Mouse (Mus musculus): ENCODE measurements at regions not wholly inside any gene's neighbourhood (a gene's known extent, or its start where the extent isn't known, plus 50 kb on each side); places are given as distances from the start of the nearest gene placed in this dataset.

GRCm38 (mm10) chr12:52622398-52622797, 76.8 kb upstream of the Akap6 start:
- no peak for DNase-seq (ENCODE audit: low spot score)
- intact Hi-C loops (cut with DNase I): no loop called here

- intact Hi-C loops (cut with DNase I): no loop called here
- DNase-seq (ENCODE audit: low spot score): no peak
Measured at GRCm38 (mm10) chr12:52623416-52624108, 75.6 kb upstream of the Akap6 start.

- intact Hi-C loops (cut with DNase I): no loop called here
Measured at GRCm38 (mm10) chr12:52624871-52625270, 74.3 kb upstream of the Akap6 start.

GRCm38 (mm10) chr12:52628771-52629170, 70.4 kb upstream of the Akap6 start:
- intact Hi-C loops (cut with DNase I): no loop called here
- no peak for DNase-seq (ENCODE audit: low spot score)

More at GRCm38 (mm10) chr12:52624871-52625270, 74.3 kb upstream of the Akap6 start:
- no peak for DNase-seq (ENCODE audit: low spot score)

GRCm38 (mm10) chr12:52635121-52635878, 63.9 kb upstream of the Akap6 start:
- intact Hi-C loops (cut with DNase I): loop anchor here (5.0 kb wide), 3 partner anchors 133 to 623 kb away; partner anchors contain the start of gene Arhgap5
- no peak for DNase-seq (ENCODE audit: low spot score)

GRCm38 (mm10) chr12:52636186-52636881, 62.8 kb upstream of the Akap6 start:
- no peak for DNase-seq (ENCODE audit: low spot score)
- intact Hi-C loops (cut with DNase I): loop anchor here (2.0 to 5.0 kb wide), 4 partner anchors 134 to 624 kb away; partner anchors contain the start of gene Arhgap5

- intact Hi-C loops (cut with DNase I): loop anchor here (2.0 to 5.0 kb wide), 4 partner anchors 135 to 625 kb away; partner anchors contain the start of gene Arhgap5
- no peak for DNase-seq (ENCODE audit: low spot score)
Measured at GRCm38 (mm10) chr12:52636920-52637319, 62.3 kb upstream of the Akap6 start.

- DNase-seq (ENCODE audit: low spot score): no peak
- intact Hi-C loops (cut with DNase I): loop anchor here (2.0 to 5.0 kb wide), 5 partner anchors 135 to 625 kb away; partner anchors contain the start of gene Arhgap5
Measured at GRCm38 (mm10) chr12:52637506-52638249, 61.5 kb upstream of the Akap6 start.

- intact Hi-C loops (cut with DNase I): loop anchor here (2.0 to 5.0 kb wide), 4 partner anchors 136 to 626 kb away; partner anchors contain the start of gene Arhgap5
- no peak for DNase-seq (ENCODE audit: low spot score)
Measured at GRCm38 (mm10) chr12:52638461-52638860, 60.7 kb upstream of the Akap6 start.

- intact Hi-C loops (cut with DNase I): no loop called here
Measured at GRCm38 (mm10) chr12:52644059-52644458, 55.1 kb upstream of the Akap6 start.

More at GRCm38 (mm10) chr12:52644059-52644458, 55.1 kb upstream of the Akap6 start:
- DNase-seq (ENCODE audit: low spot score): no peak
